8 mouse cellular contexts compared by ENCODE assay signal in the genomic region with DNA sequence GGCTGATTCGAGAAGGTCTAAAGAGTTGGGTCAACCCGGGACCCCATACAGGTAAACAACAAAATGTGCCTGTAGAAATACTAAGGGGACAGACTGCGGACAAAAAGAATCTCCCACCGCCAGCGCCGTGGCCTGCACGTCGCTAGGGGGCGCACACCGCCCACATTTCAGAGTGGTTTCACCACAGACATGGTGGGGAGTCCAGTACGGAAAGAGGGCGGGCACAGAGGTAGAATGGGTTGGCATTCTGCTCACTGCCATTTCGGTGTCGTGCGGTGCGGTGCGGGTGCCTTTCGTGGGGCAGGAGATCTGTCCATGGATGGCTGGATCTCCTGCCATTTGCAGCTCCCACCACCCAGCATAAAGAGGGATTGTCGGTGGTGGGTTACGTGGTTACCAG. TPM values are rescaled to one million over a fixed set of nuclear protein-coding genes. Genes with fewer than 3 reads are reported as not detected.
A peak's percentile ranks its signal among the peaks of the same experiment; 100 is the strongest.
DNase-seq lines count a peak whose midpoint lies in the region; ATAC-seq and TF ChIP-seq lines count a peak whose summit lies in the region.

No protein-coding gene starts in this region.

- TF ChIP-seq POLR2A in lung, adult 2 months (IDR thresholded peaks at IDR 0.05; ENCODE audit: borderline replicate concordance, extremely low read depth, low read depth, low read length) = peak; percentile 42; the same call in 1 of the 2 replicates

- peak; percentile 85 for DNase-seq in cerebellum, adult 11 months
- DNase-seq in heart, postnatal 25 days (ENCODE audit: low spot score) = peak; percentile 77
- DNase-seq in layer of hippocampus, adult 18-20 months (ENCODE audit: low spot score in 2 of 2) = peak; percentile 83 to 94
- peak; percentile 90 for DNase-seq in lung, adult 2 months
- DNase-seq in testis, postnatal 14 days (ENCODE audit: low spot score) = peak; percentile 71

- H3K4me3 ChIP-seq in E14TG2a.4 (replicated peaks; ENCODE audit: low read length) = peak overlapping the region; percentile 92
- H3K4me3 ChIP-seq in forebrain, embryonic 15.5 days = peak overlapping the region; percentile 47
- peak overlapping the region; percentile 56 for H3K4me3 ChIP-seq in lung, adult 2 months (replicated peaks; ENCODE audit: extremely low read depth, low read depth, low read length)
- peak overlapping the region; percentile 48 for H3K4me3 ChIP-seq in neural tube, embryonic 15.5 days (replicated peaks)

- H3K9ac ChIP-seq in forebrain, embryonic 15.5 days (replicated peaks) = peak overlapping the region; percentile 40
- H3K9ac ChIP-seq in neural tube, embryonic 15.5 days (replicated peaks) = peak overlapping the region; percentile 37

- H3K4me1 ChIP-seq in E14TG2a.4 (replicated peaks; ENCODE audit: low read depth, low read length) = peaks cover 74% of the 10 kb centered on the region
- H3K4me1 ChIP-seq in forebrain, embryonic 15.5 days = peaks cover 59% of the 10 kb centered on the region
- peaks cover 3% of the 10 kb centered on the region for H3K4me1 ChIP-seq in lung, adult 2 months (ENCODE audit: control insufficient read depth, insufficient read depth, low read length)
- peaks cover 66% of the 10 kb centered on the region for H3K4me1 ChIP-seq in neural tube, embryonic 15.5 days

- WGBS in forebrain, embryonic 15.5 days = 3% methylated on average over 20 of the region's 20 CpGs
- WGBS in lung, adult 2 months = under 1% methylated on average over 20 of the region's 20 CpGs
- 1% methylated on average over 20 of the region's 20 CpGs for WGBS in neural tube, embryonic 15.5 days

- no peak overlapping the region for H3K27ac ChIP-seq in forebrain, embryonic 15.5 days (replicated peaks)
- H3K27ac ChIP-seq in neural tube, embryonic 15.5 days (replicated peaks) = no peak overlapping the region

- H3K9me3 ChIP-seq in E14TG2a.4 (ENCODE audit: low read length) = no peaks in the 10 kb centered on the region
- H3K9me3 ChIP-seq in forebrain, embryonic 15.5 days = no peaks in the 10 kb centered on the region
- H3K9me3 ChIP-seq in neural tube, embryonic 15.5 days (replicated peaks) = no peaks in the 10 kb centered on the region

- H3K4me2 ChIP-seq in forebrain, embryonic 15.5 days (replicated peaks) = peak overlapping the region; percentile 89
- peak overlapping the region; percentile 100 for H3K4me2 ChIP-seq in neural tube, embryonic 15.5 days

- peaks cover 15% of the 10 kb centered on the region for H3K27me3 ChIP-seq in E14TG2a.4 (ENCODE audit: insufficient read depth, low read length)
- H3K27me3 ChIP-seq in forebrain, embryonic 15.5 days = peaks cover 29% of the 10 kb centered on the region
- H3K27me3 ChIP-seq in neural tube, embryonic 15.5 days (replicated peaks) = peaks cover 40% of the 10 kb centered on the region

- peak; percentile 89 for TF ChIP-seq CTCF in E14TG2a.4 (conservative IDR thresholded peaks at IDR 0.05; ENCODE audit: low read length)
- peak; percentile 92 for TF ChIP-seq CTCF in lung, adult 2 months (IDR thresholded peaks at IDR 0.05; ENCODE audit: insufficient read depth, low read length)

- intact Hi-C loops in heart, postnatal 25 days (cut with DNase I) = loop anchor here (1.0 kb wide), 1 partner anchor 306 kb away; no protein-coding TSS in a partner anchor

- ATAC-seq in forebrain, embryonic 15.5 days (replicated peaks) = peak; percentile 55
- peak; percentile 60 for ATAC-seq in neural tube, embryonic 15.5 days (ENCODE audit: low FRiP score)

- H3K36me3 ChIP-seq in E14TG2a.4 (ENCODE audit: insufficient read depth, low read length) = peaks cover 55% of the 10 kb centered on the region
- H3K36me3 ChIP-seq in forebrain, embryonic 15.5 days = no peaks in the 10 kb centered on the region; the same call in 1 of the 2 replicates
- no peaks in the 10 kb centered on the region for H3K36me3 ChIP-seq in neural tube, embryonic 15.5 days

RNA-seq across cellular contexts. Expression of a gene that starts 2.2 kb away (rescaled TPM):
- 34.9 and 41.7 TPM in 2 replicates for polyA plus RNA-seq in forebrain, embryonic 15.5 days (2015; fragmentation: Nextera tagmentation; extraction: Ambion mirVana)
- 10 to 100 TPM; 41.2 to 42.1 TPM for total RNA-seq in heart, postnatal 25 days (2021)
- total RNA-seq in layer of hippocampus, adult 18-20 months (2021) = 10 to 100 TPM; 56.0 to 59.6 TPM
- 106 and 138 TPM in 2 replicates for polyA plus RNA-seq in lung, adult 2 months (2012; rRNA removed)
- polyA plus RNA-seq in neural tube, embryonic 15.5 days (2015; fragmentation: Nextera tagmentation; extraction: Ambion mirVana) = 19.2 and 27.4 TPM in 2 replicates

RNA-seq across cellular contexts. Expression of a gene that starts 22.6 kb away (rescaled TPM):
- 36.3 and 39.3 TPM in 2 replicates for polyA plus RNA-seq in forebrain, embryonic 15.5 days (2015; fragmentation: Nextera tagmentation; extraction: Ambion mirVana)
- 10 to 100 TPM; 11.9 to 14.7 TPM for total RNA-seq in heart, postnatal 25 days (2021)
- total RNA-seq in layer of hippocampus, adult 18-20 months (2021) = 10 to 100 TPM; 25.6 to 27.2 TPM
- polyA plus RNA-seq in lung, adult 2 months (2012; rRNA removed) = 13.5 and 17.7 TPM in 2 replicates
- 32.6 and 32.8 TPM in 2 replicates for polyA plus RNA-seq in neural tube, embryonic 15.5 days (2015; fragmentation: Nextera tagmentation; extraction: Ambion mirVana)

RNA-seq across cellular contexts. Expression of a gene that starts 41.2 kb away (rescaled TPM):
- polyA plus RNA-seq in forebrain, embryonic 15.5 days (2015; fragmentation: Nextera tagmentation; extraction: Ambion mirVana) = 20.0 and 20.8 TPM in 2 replicates
- total RNA-seq in heart, postnatal 25 days (2021) = not detected
- not detected for total RNA-seq in layer of hippocampus, adult 18-20 months (2021)
- polyA plus RNA-seq in lung, adult 2 months (2012; rRNA removed) = not detected in 2 replicates
- 5.4 and 7.8 TPM in 2 replicates for polyA plus RNA-seq in neural tube, embryonic 15.5 days (2015; fragmentation: Nextera tagmentation; extraction: Ambion mirVana)
